Mouse (Mus musculus): ENCODE results near the gene Igf2bp1.

DNA sequence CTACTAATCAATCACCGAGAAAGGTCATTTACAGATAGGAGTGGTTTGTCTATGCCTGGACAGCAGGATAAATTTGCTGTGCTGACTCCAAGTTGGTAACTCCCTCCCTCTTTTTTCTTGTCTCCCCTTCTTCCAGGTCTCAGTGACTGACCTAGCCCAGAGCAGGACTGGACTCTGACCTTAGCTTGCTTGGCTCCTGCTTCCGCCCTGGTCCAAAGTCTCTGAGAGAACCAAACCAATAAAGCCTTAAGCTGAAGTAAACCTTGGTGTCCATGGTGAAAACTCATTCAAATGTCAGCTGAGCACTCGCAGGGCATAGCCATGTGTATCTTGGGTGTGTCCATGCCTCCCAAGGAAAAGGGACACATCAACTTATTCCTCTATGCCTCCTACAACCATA is 24.8 kb upstream of the Igf2bp1 start:
- TF ChIP-seq CTCF (IDR thresholded peaks at IDR 0.05; ENCODE audit: low read depth) (no peak), EP300 (IDR thresholded peaks at IDR 0.05; ENCODE audit: low read depth) (no peak)

Measured in heart, postnatal 0 days (tissue).